Mouse (Mus musculus) E14TG2a.4 (cell line): ENCODE results near the gene Slc30a5.

Experiments
- CTCF ChIP-seq: conservative IDR thresholded peaks from 2 replicates; pipeline ENCODE4 v1.5.1; 2014; ENCODE audit warnings: low read length
- POU5F1 ChIP-seq: IDR thresholded peaks from 2 replicates; pipeline ENCODE4 v1.6.1; 2014; ENCODE audit warnings: low read length, borderline replicate concordance

- TF ChIP-seq CTCF (no peak), POU5F1 (no peak)
Measured at GRCm38 (mm10) chr13:100865744-100866143, 32.5 kb upstream of the Slc30a5 start.
